Mouse (Mus musculus) kidney, adult 8-10 months (tissue): Measurements from ENCODE around the gene Vmn2r79.
"Not testable (repeated sequence)": the region's sequence is repeated elsewhere in the genome, so short reads cannot be mapped to it uniquely, and the experiment has no call there.

Source experiments
- DNase-seq, 2 experiments: peaks; one replicate each; pipeline ENCODE4 v3.0.0; 2022

Gene Vmn2r79

DNA sequence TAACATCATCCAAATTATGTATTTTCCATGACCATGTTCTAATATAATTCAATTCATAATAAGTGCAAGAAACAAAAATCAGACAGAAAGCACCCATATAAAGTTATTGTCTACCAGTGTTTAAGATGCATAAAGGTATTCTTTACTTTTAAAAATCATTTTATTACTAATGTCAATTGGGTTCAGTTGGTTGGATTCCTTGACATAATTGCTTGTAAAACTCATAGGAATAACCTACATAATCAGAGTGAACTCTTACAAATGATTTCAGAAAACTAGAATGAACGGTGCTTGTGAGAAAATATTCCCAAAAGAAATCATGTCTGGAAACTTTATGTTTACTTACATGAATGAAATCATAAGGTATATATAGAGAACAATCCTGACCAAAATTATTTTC is at the start of gene Vmn2r79:
TSS of gene Vmn2r79 (plus strand) at position 301 of the 400 bp plus-strand sequence.
- not testable (repeated sequence) for DNase-seq

GRCm38 (mm10) chr7:86994700-86995099 is 1.2 kb upstream of the Vmn2r79 start:
- DNase-seq = no peak

DNA sequence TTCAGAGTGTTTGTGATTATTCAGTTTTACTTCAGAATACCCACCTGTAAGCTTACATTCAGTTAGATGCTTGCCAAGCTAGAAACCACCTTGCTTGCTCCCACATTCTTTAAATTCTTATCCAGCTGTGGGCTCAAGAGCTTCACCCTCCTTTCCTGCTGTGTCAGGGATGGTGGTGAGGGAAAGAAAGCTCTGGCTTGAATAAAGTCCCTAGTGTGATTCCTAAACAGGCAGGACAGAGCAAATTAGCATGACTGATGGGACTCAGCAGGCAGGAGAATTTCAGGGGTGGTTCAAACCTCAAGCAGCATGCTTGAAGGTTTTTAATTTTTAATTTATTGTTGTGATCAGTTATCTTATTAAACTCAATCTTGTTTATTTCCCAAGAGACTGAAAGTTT is 30.6 kb downstream of the Vmn2r79 start:
- not testable (repeated sequence) for DNase-seq

DNA sequence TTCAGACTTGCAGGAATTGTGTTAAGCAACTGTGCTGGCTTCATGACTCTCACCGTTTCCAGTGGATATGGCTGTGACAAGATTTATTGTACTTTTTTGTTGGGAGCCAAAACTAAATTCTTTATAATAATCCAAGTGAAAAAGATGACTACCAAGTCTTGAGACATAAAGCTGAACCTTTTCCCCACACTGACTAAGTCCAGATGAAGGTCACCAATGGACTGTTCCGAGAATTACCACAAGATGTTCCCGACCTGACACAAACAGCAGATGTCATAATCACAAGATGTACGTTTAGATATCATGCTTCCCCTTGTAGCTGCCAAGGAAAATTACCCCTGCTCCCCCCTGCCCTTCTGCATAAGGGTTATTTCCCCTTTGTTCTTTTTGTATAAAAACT is 67.7 kb downstream of the Vmn2r79 start:
- no peak for DNase-seq
